Mouse (Mus musculus) limb, embryonic 12.5 days (tissue): ENCODE measurements around the gene Commd9. TPM values are rescaled to one million over a fixed set of nuclear protein-coding genes. Genes with fewer than 3 reads are reported as not detected.

Experiments used
- ATAC-seq: fragments of 200-750 bp; cut with Nextera tagmentation; 2 replicates; pipeline ENCODE4 v1.8.0; 2017; ENCODE audit warnings: low read depth, moderate TSS enrichment; ENCODE audit not compliant: insufficient number of reproducible peaks, insufficient read depth, low FRiP score, low TSS enrichment
- H3K27ac ChIP-seq: fragments of 300-500 bp; sonication (generic); 2 replicates; pipeline ENCODE4 v1.5.1; 2016; ENCODE audit warnings: mild to moderate bottlenecking, moderate library complexity
- H3K27me3 ChIP-seq: fragments of 300-500 bp; sonication (generic); 2 replicates; pipeline ENCODE4 v1.6.1; 2016; ENCODE audit warnings: mild to moderate bottlenecking, moderate library complexity
- H3K36me3 ChIP-seq: fragments of 300-500 bp; sonication (generic); 2 replicates; pipeline ENCODE4 v1.6.1; 2016; ENCODE audit warnings: mild to moderate bottlenecking, moderate library complexity
- H3K4me1 ChIP-seq: fragments of 300-500 bp; sonication (generic); replicated peaks from 2 replicates; pipeline ENCODE4 v1.6.1; 2016
- H3K4me2 ChIP-seq: fragments of 300-500 bp; sonication (generic); 2 replicates; pipeline ENCODE4 v1.6.1; 2016; ENCODE audit warnings: mild to moderate bottlenecking, moderate library complexity
- H3K4me3 ChIP-seq: fragments of 300-500 bp; sonication (generic); replicated peaks from 2 replicates; pipeline ENCODE4 v1.5.1; 2016; ENCODE audit warnings: mild to moderate bottlenecking
- H3K9ac ChIP-seq: fragments of 300-500 bp; sonication (generic); replicated peaks from 2 replicates; pipeline ENCODE4 v1.6.1; 2016; ENCODE audit warnings: mild to moderate bottlenecking, moderate library complexity
- H3K9me3 ChIP-seq: fragments of 300-500 bp; sonication (generic); 2 replicates; pipeline ENCODE4 v1.6.1; 2016; ENCODE audit warnings: mild to moderate bottlenecking, moderate library complexity
- WGBS: fragments of 180-500 bp; shearing (Covaris S2); methylation state at CpG from one replicate; pipeline ENCODE4 v1.1.7; 2016; 5-methylcytosine and 5-hydroxymethylcytosine counted together
- polyA plus RNA-seq: library from polyadenylated mRNA; unstranded; fragments of >200 nt; fragmentation: Nextera tagmentation; extraction: Ambion mirVana; gene quantifications from 2 replicates; pipeline ENCODE4 v1.2.1, GENCODE M21; 2016

Commd9 gene
- polyA plus RNA-seq = 55.4 and 60.0 TPM in 2 replicates

DNA sequence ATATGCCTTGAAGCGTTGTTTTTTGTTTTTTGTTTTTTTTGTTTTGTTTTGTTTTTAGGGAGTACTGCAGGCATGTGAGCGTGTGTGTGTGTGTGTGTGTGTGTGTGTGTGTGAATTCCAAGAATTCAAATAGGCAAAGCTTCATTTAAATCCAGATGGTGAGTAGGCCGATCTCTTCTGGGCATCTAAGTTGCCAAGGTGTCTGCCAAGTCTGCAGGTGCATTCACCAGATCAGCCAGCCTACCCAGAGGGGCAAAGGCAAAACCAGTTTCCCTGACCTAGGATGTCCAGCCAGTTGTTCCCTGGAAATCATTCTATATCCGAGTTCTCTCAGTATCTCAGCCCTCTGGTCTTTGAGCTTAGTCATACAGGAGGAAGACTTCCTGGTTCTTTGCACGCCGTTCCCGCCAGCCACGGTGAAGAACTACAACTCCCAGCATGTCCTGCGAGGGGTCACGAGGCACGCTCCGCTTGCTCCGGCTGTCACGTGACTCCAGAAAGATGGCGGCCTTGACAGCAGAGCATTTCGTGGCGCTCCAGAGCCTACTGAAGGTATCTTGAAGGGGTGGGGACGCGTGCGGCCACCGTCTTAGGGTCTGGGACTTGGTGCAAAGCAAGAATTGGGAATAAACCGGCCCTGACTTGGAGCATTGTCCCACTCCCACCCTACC lies at the start of gene Commd9:
Gene Commd9, plus strand, starts transcription at position 480 of the 671 bp plus-strand sequence.
- 13% methylated on average over 22 of the region's 22 CpGs for WGBS
- Histone ChIP-seq H3K27me3 (no peaks in the 10 kb centered on the region; the same call in 1 of the 2 replicates), H3K9ac (peak within 1 kb of the TSS; percentile 55), H3K4me1 (peaks cover 8% of the 10 kb centered on the region), H3K27ac (no peak within 1 kb of the TSS), H3K4me3 (peak within 1 kb of the TSS; percentile 70), H3K9me3 (no peaks in the 10 kb centered on the region), H3K4me2 (peak within 1 kb of the TSS; percentile 75), H3K36me3 (no peaks in the 10 kb centered on the region)
- ATAC-seq = peak; percentile 93

DNA sequence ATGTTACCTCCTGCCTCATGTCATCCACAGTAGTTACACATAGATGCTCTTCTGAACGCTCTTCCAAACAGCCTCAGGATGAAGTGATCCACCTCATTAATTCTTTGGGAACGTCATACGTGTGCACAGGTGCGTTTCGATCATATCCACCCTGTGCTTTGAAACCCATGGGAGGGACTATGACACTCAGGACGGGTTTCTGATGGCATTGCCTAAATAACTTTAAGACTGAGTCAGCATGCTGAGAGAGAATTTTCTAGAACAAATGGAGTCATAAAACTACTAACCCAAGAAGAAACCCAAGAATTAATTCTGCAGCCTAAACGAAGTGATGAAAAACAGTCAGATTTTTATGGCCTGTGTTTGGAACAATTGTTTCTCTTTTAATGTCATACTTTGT lies 43.3 kb upstream of the Commd9 start:
- 82% methylated on average over 7 of the region's 7 CpGs for WGBS
- Histone ChIP-seq H3K27ac (no peak overlapping the region), H3K9ac (no peak overlapping the region), H3K27me3 (no peaks in the 10 kb centered on the region), H3K4me2 (no peak overlapping the region), H3K4me3 (no peak overlapping the region), H3K36me3 (no peaks in the 10 kb centered on the region), H3K4me1 (no peaks in the 10 kb centered on the region), H3K9me3 (no peaks in the 10 kb centered on the region)
- ATAC-seq = no peak

DNA sequence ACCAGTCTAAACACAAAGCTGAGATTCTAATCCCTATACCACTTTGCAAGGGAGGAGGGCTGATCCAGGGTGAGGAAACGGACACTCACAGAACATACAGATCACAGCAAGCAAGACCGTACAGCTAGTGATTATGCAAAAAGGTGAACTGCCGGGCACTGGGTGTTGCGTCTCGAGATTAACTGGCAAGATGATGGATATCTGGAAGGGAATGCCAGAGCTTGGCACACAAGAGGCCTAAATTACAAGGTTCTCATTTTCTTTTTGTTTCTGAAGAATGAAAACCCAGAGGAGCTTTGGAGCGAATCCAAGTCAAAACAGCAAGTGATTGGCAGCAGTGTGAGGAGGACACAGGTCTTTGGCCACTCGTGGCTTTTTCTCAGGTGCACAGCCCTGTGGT lies 31.3 kb upstream of the Commd9 start:
- Histone ChIP-seq H3K4me2 (no peak overlapping the region), H3K27ac (no peak overlapping the region), H3K4me3 (no peak overlapping the region), H3K9ac (no peak overlapping the region), H3K9me3 (no peaks in the 10 kb centered on the region), H3K27me3 (0 out of 2 replicates have a peak, but pooled peaks cover 2% of the 10 kb centered on the region), H3K36me3 (no peaks in the 10 kb centered on the region), H3K4me1 (0 out of 2 replicates have a peak, but pooled peaks cover 5% of the 10 kb centered on the region)
- ATAC-seq = no peak
- WGBS = 80% methylated on average over 7 of the region's 7 CpGs

DNA sequence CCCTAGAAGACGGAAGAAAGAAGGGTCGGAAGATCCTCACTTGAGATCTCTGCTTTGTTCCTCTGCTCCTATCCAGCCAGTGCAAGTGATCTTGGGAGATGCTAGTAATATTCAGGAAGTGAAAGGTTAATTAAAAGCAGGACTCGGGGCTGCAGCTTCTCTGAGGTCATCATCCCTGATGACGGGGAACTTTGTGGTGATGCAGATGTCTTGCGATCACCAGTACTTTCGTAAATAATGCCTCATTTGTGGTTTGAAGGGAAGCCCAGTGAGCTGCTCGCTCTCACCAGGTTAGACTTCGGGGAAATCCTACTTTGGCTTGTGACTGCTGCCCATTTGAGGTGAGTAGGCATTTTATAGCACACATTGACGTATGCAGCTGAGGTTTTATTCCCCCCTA lies 29.9 kb upstream of the Commd9 start:
- WGBS = 55% methylated on average over 9 of the region's 9 CpGs
- Histone ChIP-seq H3K27ac (no peak overlapping the region), H3K4me2 (no peak overlapping the region), H3K9ac (no peak overlapping the region), H3K36me3 (no peaks in the 10 kb centered on the region), H3K27me3 (0 out of 2 replicates have a peak, but pooled peaks cover 2% of the 10 kb centered on the region), H3K4me1 (peaks cover 9% of the 10 kb centered on the region; the same call in 1 of the 2 replicates), H3K4me3 (no peak overlapping the region), H3K9me3 (no peaks in the 10 kb centered on the region)
- ATAC-seq = no peak

DNA sequence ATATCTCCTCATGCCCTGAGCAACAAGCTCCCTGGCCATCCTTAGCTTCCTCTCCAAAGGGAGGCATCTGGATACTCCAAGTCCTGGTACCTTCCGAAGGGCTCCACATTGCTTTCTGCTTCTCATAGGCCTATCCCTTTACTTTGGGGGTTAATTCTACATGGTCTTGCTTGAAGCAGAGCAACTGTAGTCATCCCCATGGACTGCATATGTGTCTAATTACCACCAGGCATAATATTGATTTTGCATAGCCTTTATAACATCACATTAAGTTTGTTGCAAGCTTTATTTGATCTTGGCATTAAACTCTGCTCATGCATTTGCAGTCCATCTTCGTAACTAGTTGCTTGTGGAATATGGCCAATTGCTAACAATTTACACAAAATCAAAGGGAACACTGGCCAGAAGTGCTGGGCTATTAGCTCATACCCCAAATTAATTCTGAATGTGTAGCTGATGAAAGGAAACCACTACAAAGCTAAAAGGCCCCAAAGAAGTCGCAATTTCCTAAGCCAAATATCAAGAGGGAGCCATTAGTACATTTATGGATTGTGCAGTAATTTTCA lies 25.0 kb upstream of the Commd9 start:
- Histone ChIP-seq H3K4me3 (no peak overlapping the region), H3K9me3 (no peaks in the 10 kb centered on the region), H3K36me3 (no peaks in the 10 kb centered on the region), H3K4me1 (peaks cover 29% of the 10 kb centered on the region), H3K27ac (peak overlapping the region; percentile 65), H3K27me3 (no peaks in the 10 kb centered on the region), H3K4me2 (no peak overlapping the region), H3K9ac (no peak overlapping the region)
- ATAC-seq = peak; percentile 16; the same call in 1 of the 2 replicates
- WGBS = 47% methylated on average over 3 of the region's 3 CpGs

DNA sequence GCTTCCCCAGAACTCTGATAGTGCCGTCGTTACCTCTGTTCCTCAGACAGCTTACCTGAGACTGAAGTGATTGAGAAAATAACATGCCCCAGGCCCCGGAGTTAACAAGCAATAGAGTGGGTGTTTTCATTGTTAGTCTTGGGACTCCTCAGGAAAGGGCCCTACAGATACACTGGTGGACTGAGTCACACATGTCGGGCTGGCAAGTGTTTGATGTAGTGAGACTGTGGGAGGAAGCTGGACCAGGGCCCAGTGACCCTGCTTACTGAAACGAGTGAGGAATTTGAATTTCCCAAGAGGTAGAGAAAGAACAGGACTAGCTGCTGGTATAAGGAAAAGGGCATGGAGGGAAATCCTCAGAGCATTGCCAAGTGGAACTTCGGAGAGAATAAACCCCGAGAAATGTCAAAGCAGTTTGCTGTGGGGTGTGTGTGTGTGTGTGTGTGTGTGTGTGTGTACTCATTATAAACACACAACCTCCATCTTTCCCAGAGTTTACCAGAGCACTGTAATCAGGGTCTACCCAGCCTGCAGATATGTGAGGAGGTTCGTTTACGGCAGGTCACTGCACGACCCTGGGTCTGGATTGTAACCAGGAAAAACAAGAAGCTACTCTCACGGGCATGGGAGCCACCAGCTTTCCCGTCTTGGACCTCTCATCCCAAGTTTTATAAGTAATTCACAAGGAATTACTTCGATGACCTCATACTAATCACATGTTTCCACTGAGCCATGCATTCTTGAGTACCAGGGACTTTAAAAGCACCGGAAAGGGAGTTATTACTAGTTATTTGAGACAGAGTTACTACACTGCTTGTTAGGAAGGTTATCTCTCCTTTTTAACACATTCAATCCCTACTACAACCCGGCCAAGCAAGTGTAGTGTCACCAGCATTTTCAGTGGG lies 23.6 kb upstream of the Commd9 start:
- no peaks in the 10 kb centered on the region for H3K27me3 ChIP-seq
- no peaks in the 10 kb centered on the region for H3K36me3 ChIP-seq
- peak overlapping the region; percentile 6; the same call in 1 of the 2 replicates for H3K4me2 ChIP-seq
- WGBS = 45% methylated on average over 15 of the region's 15 CpGs
- no peaks in the 10 kb centered on the region for H3K9me3 ChIP-seq
- peak overlapping the region; percentile 59 for H3K27ac ChIP-seq
- H3K9ac ChIP-seq = no peak overlapping the region
- no peak overlapping the region for H3K4me3 ChIP-seq
- H3K4me1 ChIP-seq = peaks cover 25% of the 10 kb centered on the region
- peak; percentile 63 for ATAC-seq

DNA sequence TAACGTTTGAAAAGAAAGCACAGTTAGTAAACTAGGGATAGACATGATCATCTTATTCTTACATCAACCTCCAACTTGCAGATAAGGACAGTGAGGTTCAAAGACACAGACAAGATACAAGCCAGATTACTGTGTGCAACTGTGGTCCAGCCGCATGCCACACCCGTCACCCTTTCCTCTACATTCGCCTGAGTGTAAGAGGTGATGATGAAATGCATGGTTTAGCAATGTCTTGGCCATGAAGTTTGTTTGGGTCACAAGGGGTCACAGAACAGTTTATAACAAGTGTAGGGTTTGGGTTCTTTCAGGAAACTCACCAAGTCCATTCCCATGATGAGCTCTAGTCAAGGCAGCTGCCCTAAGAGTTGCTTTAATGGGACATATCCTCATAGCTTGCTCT lies 17.4 kb upstream of the Commd9 start:
- Histone ChIP-seq H3K36me3 (no peaks in the 10 kb centered on the region), H3K9ac (no peak overlapping the region), H3K4me3 (no peak overlapping the region), H3K9me3 (no peaks in the 10 kb centered on the region), H3K27ac (no peak overlapping the region), H3K4me1 (peaks cover 5% of the 10 kb centered on the region), H3K27me3 (0 out of 2 replicates have a peak, but pooled peaks cover 5% of the 10 kb centered on the region), H3K4me2 (no peak overlapping the region)
- 93% methylated on average over 4 of the region's 4 CpGs for WGBS
- ATAC-seq = no peak

DNA sequence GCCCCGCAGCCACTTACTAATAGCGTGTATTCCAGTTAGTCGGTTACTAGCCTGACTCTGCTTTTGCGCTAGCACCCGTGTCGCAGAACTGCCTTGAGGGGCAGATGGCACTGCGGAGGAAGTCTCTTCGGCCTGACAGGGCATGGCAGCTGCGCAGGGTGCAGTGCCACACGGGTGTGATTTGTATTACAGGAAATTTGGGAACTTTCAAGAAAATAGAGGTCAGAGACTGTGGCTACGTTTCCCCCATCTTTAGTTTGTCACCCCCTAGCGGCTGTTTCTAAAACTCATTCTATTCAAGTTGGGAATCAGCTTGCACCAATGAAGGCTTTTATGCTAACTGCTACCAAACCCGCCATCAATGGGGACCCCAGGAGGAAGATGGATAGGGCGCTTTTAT lies 14.9 kb upstream of the Commd9 start:
- 27% methylated on average over 14 of the region's 14 CpGs for WGBS
- H3K9me3 ChIP-seq = no peaks in the 10 kb centered on the region
- H3K27me3 ChIP-seq = 0 out of 2 replicates have a peak, but pooled peaks cover 5% of the 10 kb centered on the region
- H3K36me3 ChIP-seq = no peaks in the 10 kb centered on the region
- peak overlapping the region; percentile 48 for H3K4me2 ChIP-seq
- H3K27ac ChIP-seq = no peak overlapping the region
- peaks cover 9% of the 10 kb centered on the region; the same call in 1 of the 2 replicates for H3K4me1 ChIP-seq
- H3K4me3 ChIP-seq = no peak overlapping the region
- H3K9ac ChIP-seq = no peak overlapping the region
- ATAC-seq = no peak

DNA sequence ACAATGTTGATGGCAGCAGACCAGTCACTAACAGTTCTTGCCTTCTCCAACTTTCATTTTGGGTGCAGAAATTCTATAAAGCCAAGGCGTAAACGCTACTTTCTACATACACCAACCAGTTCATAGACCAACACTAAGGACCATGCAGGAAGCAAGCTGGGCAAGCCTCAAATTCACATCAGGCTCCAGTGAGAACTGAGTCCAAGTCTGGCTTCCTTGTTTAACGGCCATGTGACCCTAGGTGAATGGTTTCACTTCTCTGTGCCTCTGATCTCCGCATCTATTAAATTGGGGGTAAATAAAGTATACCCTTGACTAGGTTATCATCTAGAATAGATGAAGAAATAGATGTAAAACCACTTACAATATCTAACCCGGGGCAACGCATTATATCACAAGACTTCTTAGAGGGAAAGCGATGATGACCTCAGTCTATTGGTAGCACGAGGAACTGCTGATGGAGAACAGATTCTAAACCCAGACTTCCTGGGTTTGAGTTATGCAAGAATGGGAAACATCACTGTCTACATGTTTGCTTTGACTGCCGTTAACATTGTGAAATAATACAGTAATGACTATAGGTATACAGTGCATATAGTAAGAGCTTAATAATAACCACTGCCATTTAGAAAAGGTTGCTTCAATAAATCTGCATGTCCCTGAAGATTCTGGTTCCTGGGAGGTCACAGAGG lies 4.4 kb upstream of the Commd9 start:
- H3K4me2 ChIP-seq = no peak overlapping the region
- no peak overlapping the region for H3K4me3 ChIP-seq
- peaks cover 1% of the 10 kb centered on the region for H3K4me1 ChIP-seq
- H3K9me3 ChIP-seq = no peaks in the 10 kb centered on the region
- ATAC-seq = no peak
- H3K27me3 ChIP-seq = peaks cover 14% of the 10 kb centered on the region; the same call in 1 of the 2 replicates
- H3K27ac ChIP-seq = no peak overlapping the region
- WGBS = 89% methylated on average over 9 of the region's 9 CpGs
- no peak overlapping the region for H3K9ac ChIP-seq
- H3K36me3 ChIP-seq = no peaks in the 10 kb centered on the region

DNA sequence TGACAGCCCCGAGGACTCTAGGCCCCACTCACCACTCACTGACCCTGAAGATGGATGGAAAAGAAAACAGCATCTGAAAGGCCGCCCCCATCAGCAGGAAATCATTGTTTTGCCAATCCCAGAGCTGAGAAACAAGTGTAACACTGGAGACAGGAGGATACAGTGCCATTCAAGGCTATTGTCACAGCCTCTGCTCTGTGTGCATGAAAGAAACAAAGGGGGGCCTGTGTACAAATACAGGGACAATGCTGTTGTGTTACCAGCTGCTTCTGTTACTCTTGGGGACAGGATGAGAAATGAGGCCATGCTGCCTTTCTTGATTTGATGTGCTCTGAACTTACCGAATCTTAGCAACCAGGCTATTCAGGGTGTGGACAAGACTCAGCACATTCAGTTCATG lies 3.0 kb upstream of the Commd9 start, which contains the start of gene Prr5l:
Gene Prr5l, minus strand, starts transcription at position 30 of the 400 bp plus-strand sequence.
- no peaks in the 10 kb centered on the region for H3K9me3 ChIP-seq
- no peaks in the 10 kb centered on the region for H3K36me3 ChIP-seq
- no peak within 1 kb of the TSS for H3K4me2 ChIP-seq
- 67% methylated on average over 3 of the region's 3 CpGs for WGBS
- no peak within 1 kb of the TSS for H3K4me3 ChIP-seq
- H3K27me3 ChIP-seq = peaks cover 14% of the 10 kb centered on the region; the same call in 1 of the 2 replicates
- H3K27ac ChIP-seq = no peak within 1 kb of the TSS
- no peak within 1 kb of the TSS for H3K9ac ChIP-seq
- no peak for ATAC-seq
- peaks cover 8% of the 10 kb centered on the region for H3K4me1 ChIP-seq
